Mouse (Mus musculus) forebrain, embryonic 14.5 days (tissue): ENCODE measurements around the gene Erc1. TPM values are rescaled to one million over a fixed set of nuclear protein-coding genes. Genes with fewer than 3 reads are reported as not detected.

Source experiments
- ATAC-seq: fragments of 200-750 bp; cut with Nextera tagmentation; 2 replicates; pipeline ENCODE4 v1.8.0; 2017; ENCODE audit warnings: mild to moderate bottlenecking, moderate library complexity
- DNase-seq: peaks from one replicate; pipeline ENCODE4 v3.0.0-alpha.2; 2015; ENCODE audit warnings: low spot score
- H3K27ac ChIP-seq: fragments of 300-500 bp; sonication (generic); 2 replicates; pipeline ENCODE4 v1.5.1; 2014; ENCODE audit warnings: low read depth, mild to moderate bottlenecking, control low read depth, low read length, moderate library complexity
- H3K27me3 ChIP-seq: fragments of 300-500 bp; sonication (generic); replicated peaks from 2 replicates; pipeline ENCODE4 v1.6.1; 2014; ENCODE audit warnings: low read length, control low read depth, mixed read lengths; ENCODE audit not compliant: control insufficient read depth, insufficient read depth
- H3K36me3 ChIP-seq: fragments of 300-500 bp; sonication (generic); 2 replicates; pipeline ENCODE4 v1.6.1; 2014; ENCODE audit warnings: low read length, control low read depth; ENCODE audit not compliant: control insufficient read depth, insufficient read depth
- H3K4me1 ChIP-seq: fragments of 300-500 bp; sonication (generic); 2 replicates; pipeline ENCODE4 v1.6.1; 2014; ENCODE audit warnings: antibody characterized with exemption, low read length, control low read depth; ENCODE audit not compliant: control insufficient read depth, insufficient read depth
- H3K4me2 ChIP-seq: fragments of 300-500 bp; sonication (generic); 2 replicates; pipeline ENCODE4 v1.6.1; 2014; ENCODE audit warnings: mild to moderate bottlenecking, control low read depth, low read length
- H3K4me3 ChIP-seq: fragments of 300-500 bp; sonication (generic); 2 replicates; pipeline ENCODE4 v1.5.1; 2014; ENCODE audit warnings: low read depth, low read length, control low read depth
- H3K9ac ChIP-seq: fragments of 300-500 bp; sonication (generic); 2 replicates; pipeline ENCODE4 v1.6.1; 2014; ENCODE audit warnings: mild to moderate bottlenecking, low read length, control low read depth, moderate library complexity
- H3K9me3 ChIP-seq: fragments of 300-500 bp; sonication (generic); replicated peaks from 2 replicates; pipeline ENCODE4 v1.6.1; 2016; ENCODE audit warnings: low read length, control low read depth, mixed read lengths; ENCODE audit not compliant: control insufficient read depth
- WGBS: fragments of 180-500 bp; shearing (Covaris S2); extraction: QIAGEN DNeasy Blood & Tissue Kit; methylation state at CpG from one replicate; pipeline ENCODE4 v1.1.7; 2014; 5-methylcytosine and 5-hydroxymethylcytosine counted together
- polyA plus RNA-seq: library from polyadenylated mRNA; unstranded; fragments of >200 nt; fragmentation: Nextera tagmentation; extraction: Ambion mirVana; gene quantifications from 2 replicates; pipeline ENCODE4 v1.2.1, GENCODE M21; 2014

The Erc1 gene
- polyA plus RNA-seq, 1 experiment from 2014 or later, result 28.1 TPM

DNA sequence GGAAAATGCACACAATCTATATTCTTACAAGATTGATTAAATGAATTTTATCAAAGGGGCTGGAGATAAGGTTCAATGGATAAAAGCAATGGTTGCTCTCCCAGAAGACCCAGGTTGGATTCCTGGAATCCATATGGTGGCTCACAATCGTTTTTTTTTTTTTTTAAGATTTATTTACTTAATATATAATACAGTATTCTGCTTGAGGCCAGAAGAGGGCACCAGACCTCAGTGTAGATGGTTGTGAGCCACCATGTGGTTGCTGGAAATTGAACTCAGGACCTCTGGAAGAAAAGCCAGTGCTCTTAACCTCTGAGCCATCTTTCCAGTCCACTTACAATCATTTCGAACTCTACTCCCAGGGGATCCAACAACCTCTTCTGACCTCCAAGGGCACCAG is 106.1 kb downstream of the Erc1 start:
- peaks cover 14% of the 10 kb centered on the region for H3K36me3 ChIP-seq
- H3K4me2 ChIP-seq, result no peak overlapping the region
- H3K4me3 ChIP-seq, result no peak overlapping the region
- H3K9ac ChIP-seq, result no peak overlapping the region
- H3K27ac ChIP-seq, result no peak overlapping the region
- H3K27me3 ChIP-seq, result no peaks in the 10 kb centered on the region
- ATAC-seq (no peak), DNase-seq (no peak)
- no peaks in the 10 kb centered on the region for H3K9me3 ChIP-seq
- no peaks in the 10 kb centered on the region for H3K4me1 ChIP-seq
- WGBS, result 80% methylated on average over 2 of the region's 2 CpGs

DNA sequence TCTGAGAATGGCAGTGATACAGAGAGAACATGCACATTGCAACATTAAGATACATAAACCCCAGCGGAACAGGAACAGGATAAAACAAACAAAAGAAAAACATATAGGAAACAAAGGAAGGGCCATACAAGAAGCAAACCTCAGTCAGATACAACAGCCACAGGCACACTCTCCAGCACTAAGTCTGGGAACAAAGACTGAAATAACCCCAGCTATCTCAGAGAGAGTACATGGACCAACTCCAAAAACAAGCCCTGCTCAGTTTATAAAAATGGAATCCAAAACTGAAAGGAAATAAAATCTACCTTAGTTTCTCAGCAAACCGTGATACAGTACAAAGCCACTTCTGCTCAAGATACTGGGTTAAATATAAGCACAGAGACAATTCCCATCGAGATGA is 107.4 kb downstream of the Erc1 start:
- WGBS, result 92% methylated on average over 3 of the region's 3 CpGs
- peaks cover 14% of the 10 kb centered on the region for H3K36me3 ChIP-seq
- H3K27me3 ChIP-seq, result no peaks in the 10 kb centered on the region
- DNase-seq (no peak), ATAC-seq (no peak)
- no peak overlapping the region for H3K4me2 ChIP-seq
- H3K27ac ChIP-seq, result no peak overlapping the region
- no peak overlapping the region for H3K4me3 ChIP-seq
- no peaks in the 10 kb centered on the region for H3K4me1 ChIP-seq
- no peaks in the 10 kb centered on the region for H3K9me3 ChIP-seq
- no peak overlapping the region for H3K9ac ChIP-seq

DNA sequence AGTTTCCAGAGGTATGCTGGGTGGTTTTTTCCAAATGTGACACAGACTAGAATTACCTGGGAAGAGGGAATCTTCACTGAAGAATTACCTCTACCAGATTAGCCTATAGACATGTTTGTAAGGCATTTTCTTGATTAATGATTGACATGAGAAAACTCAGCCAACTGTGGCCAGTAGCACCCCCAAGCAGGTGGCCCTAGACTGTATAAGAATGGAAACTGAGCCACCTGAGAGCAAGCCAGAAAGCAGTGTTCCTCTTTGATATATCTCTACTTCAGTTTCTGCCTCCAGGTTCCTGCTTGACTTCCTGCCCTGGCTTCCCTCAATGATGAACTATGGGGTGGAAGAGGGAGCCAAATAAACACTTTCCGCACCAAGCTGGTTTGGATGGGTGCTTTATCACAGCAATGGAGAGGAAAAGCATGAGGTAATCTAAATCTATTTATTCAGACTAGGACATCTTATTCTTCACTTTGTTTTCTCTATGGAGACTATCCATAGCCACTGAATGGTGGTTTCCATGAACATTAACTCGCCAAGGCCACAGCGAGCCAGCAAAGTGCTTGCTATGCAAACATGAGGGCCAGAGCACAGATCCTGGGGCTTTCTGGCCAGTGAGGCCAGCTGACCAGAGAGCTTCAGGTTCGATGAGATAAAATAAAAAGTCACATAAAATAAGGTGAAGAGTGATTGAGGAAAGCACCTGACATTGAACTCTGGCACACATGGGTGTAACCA is 109.2 kb downstream of the Erc1 start:
- WGBS, result 95% methylated on average over 4 of the region's 4 CpGs
- no peak overlapping the region for H3K4me3 ChIP-seq
- H3K9ac ChIP-seq, result no peak overlapping the region
- DNase-seq (no peak), ATAC-seq (no peak)
- no peak overlapping the region for H3K27ac ChIP-seq
- peaks cover 14% of the 10 kb centered on the region for H3K36me3 ChIP-seq
- no peaks in the 10 kb centered on the region for H3K4me1 ChIP-seq
- H3K27me3 ChIP-seq, result no peaks in the 10 kb centered on the region
- no peaks in the 10 kb centered on the region for H3K9me3 ChIP-seq
- no peak overlapping the region for H3K4me2 ChIP-seq

GRCm38 (mm10) chr6:119737716-119738115 is 110.3 kb downstream of the Erc1 start:
- DNase-seq (no peak), ATAC-seq (no peak)
- H3K4me3 ChIP-seq, result no peak overlapping the region
- no peaks in the 10 kb centered on the region for H3K4me1 ChIP-seq
- no peaks in the 10 kb centered on the region for H3K27me3 ChIP-seq
- no peak overlapping the region for H3K27ac ChIP-seq
- no peak overlapping the region for H3K9ac ChIP-seq
- WGBS, result 95% methylated on average over 4 of the region's 4 CpGs
- H3K36me3 ChIP-seq, result peaks cover 9% of the 10 kb centered on the region
- H3K9me3 ChIP-seq, result no peaks in the 10 kb centered on the region
- H3K4me2 ChIP-seq, result no peak overlapping the region

- no peak for ATAC-seq
- WGBS, result 73% methylated on average over 2 of the region's 2 CpGs
- no peak for DNase-seq
- Histone ChIP-seq H3K4me2 (no peak overlapping the region), H3K4me1 (no peaks in the 10 kb centered on the region), H3K9ac (no peak overlapping the region), H3K36me3 (0 out of 2 replicates have a peak, but pooled peaks cover 4% of the 10 kb centered on the region), H3K27ac (no peak overlapping the region), H3K4me3 (no peak overlapping the region), H3K9me3 (no peaks in the 10 kb centered on the region), H3K27me3 (no peaks in the 10 kb centered on the region)
These were observed 112.0 kb downstream of the Erc1 start for GRCm38 (mm10) chr6:119735937-119736336.

- ATAC-seq (no peak), DNase-seq (no peak)
- Histone ChIP-seq H3K9me3 (no peaks in the 10 kb centered on the region), H3K9ac (no peak overlapping the region), H3K36me3 (no peaks in the 10 kb centered on the region), H3K27ac (no peak overlapping the region), H3K4me1 (no peaks in the 10 kb centered on the region), H3K4me3 (no peak overlapping the region), H3K4me2 (no peak overlapping the region), H3K27me3 (no peaks in the 10 kb centered on the region)
- WGBS, result 90% methylated on average over 2 of the region's 2 CpGs
These were observed 116.8 kb downstream of the Erc1 start for GRCm38 (mm10) chr6:119731155-119731554.

DNA sequence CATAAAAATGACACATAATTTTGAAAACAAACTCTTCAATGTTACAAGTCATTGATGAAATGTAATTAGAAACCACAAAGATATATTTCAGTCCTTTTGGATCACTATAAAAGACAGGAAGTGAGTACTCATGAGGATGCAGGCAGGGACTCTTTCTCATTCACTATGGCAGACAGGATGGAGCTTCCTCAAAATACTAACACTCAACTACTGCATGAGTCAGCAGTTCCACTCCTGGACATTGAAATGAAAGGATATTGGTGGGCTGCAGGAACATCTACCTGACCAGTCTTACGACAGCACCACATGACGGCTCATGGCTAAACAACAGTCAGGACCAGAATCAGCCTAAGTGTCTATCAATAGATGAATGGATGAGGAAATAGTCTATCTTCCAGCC is 132.7 kb downstream of the Erc1 start:
- H3K4me3 ChIP-seq, result no peak overlapping the region
- DNase-seq, result no peak
- 93% methylated on average over 2 of the region's 2 CpGs for WGBS
- no peak for ATAC-seq
- H3K4me1 ChIP-seq, result no peaks in the 10 kb centered on the region
- H3K27me3 ChIP-seq, result no peaks in the 10 kb centered on the region
- H3K4me2 ChIP-seq, result no peak overlapping the region
- H3K9me3 ChIP-seq, result no peaks in the 10 kb centered on the region
- no peak overlapping the region for H3K27ac ChIP-seq
- H3K36me3 ChIP-seq, result peaks cover 9% of the 10 kb centered on the region
- no peak overlapping the region for H3K9ac ChIP-seq

DNA sequence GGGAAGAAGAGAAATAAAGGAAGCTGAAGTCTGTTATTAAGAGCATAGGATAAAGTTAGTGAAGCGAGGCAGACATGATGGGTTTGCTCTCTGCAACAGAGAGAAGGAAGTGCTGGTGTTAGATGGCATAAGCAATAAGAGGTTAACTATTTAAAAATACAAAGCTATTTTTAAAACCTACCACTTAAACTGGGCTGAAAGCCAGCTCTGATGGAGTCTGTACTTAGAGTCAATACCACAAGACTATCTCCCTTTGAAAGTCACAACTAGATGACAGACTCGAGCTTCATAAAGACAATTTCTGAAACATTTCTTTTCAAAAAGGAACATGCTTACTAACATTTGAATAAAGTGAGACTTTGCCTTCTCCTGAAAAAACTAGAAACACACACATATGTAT is 134.0 kb downstream of the Erc1 start:
- no peak for ATAC-seq
- Histone ChIP-seq H3K9ac (no peak overlapping the region), H3K9me3 (no peaks in the 10 kb centered on the region), H3K27me3 (no peaks in the 10 kb centered on the region), H3K4me1 (no peaks in the 10 kb centered on the region), H3K27ac (no peak overlapping the region), H3K36me3 (peaks cover 11% of the 10 kb centered on the region), H3K4me2 (no peak overlapping the region), H3K4me3 (no peak overlapping the region)
- DNase-seq, result no peak
- 85% methylated on average over 2 of the region's 2 CpGs for whole genome bisulfite sequencing

GRCm38 (mm10) chr6:119712486-119712885 is 135.5 kb downstream of the Erc1 start:
- no peak overlapping the region for H3K9ac ChIP-seq
- H3K4me1 ChIP-seq, result no peaks in the 10 kb centered on the region
- H3K27me3 ChIP-seq, result no peaks in the 10 kb centered on the region
- no peak for ATAC-seq
- 77% methylated on average over 1 of the region's 1 CpGs for WGBS
- peaks cover 11% of the 10 kb centered on the region for H3K36me3 ChIP-seq
- H3K27ac ChIP-seq, result no peak overlapping the region
- H3K4me2 ChIP-seq, result no peak overlapping the region
- H3K4me3 ChIP-seq, result no peak overlapping the region
- no peaks in the 10 kb centered on the region for H3K9me3 ChIP-seq
- no peak for DNase-seq
